Mouse (Mus musculus) lung, adult 2 months (tissue): ENCODE measurements around the gene Ctnnb1.

ENCODE experiments used
- CTCF ChIP-seq: fragments of 200-500 bp; IDR thresholded peaks from 2 replicates; pipeline ENCODE4 v1.5.1; 2011; ENCODE audit warnings: mild to moderate bottlenecking, low read length, control low read depth; ENCODE audit not compliant: insufficient read depth
- POLR2A ChIP-seq: fragments of 200-500 bp; IDR thresholded peaks from 2 replicates; pipeline ENCODE4 v1.6.1; 2011; ENCODE audit warnings: low read depth, mild to moderate bottlenecking, control low read depth, low read length, borderline replicate concordance; ENCODE audit errors: extremely low read depth

DNA sequence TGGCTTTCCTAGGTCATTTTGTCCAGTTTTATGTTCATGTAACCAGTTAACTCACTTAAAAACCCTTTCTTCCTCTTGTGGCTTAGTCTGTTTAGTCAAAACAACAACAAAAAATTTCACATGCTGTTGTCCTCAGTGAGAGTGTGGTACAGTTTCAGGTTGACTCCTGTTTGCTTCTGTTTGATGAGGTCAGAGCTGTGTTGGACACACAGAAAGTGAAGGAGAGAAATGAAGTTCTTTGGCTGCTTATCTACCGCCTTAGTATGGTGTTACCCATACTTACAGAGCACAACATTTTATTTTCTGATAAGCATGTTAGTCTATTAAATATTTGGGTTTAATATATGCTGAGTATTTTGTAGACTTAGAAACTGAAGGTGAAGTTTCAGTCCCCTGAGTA lies 14.7 kb downstream of the Ctnnb1 start:
- no peak for TF ChIP-seq CTCF
- no peak for TF ChIP-seq POLR2A
